Mouse (Mus musculus): ENCODE measurements around the gene C2.
A peak's percentile ranks its signal among the peaks of the same experiment; 100 is the strongest.
"Not testable (repeated sequence)": the region's sequence is repeated elsewhere in the genome, so short reads cannot be mapped to it uniquely, and the experiment has no call there.

Gene C2

DNA sequence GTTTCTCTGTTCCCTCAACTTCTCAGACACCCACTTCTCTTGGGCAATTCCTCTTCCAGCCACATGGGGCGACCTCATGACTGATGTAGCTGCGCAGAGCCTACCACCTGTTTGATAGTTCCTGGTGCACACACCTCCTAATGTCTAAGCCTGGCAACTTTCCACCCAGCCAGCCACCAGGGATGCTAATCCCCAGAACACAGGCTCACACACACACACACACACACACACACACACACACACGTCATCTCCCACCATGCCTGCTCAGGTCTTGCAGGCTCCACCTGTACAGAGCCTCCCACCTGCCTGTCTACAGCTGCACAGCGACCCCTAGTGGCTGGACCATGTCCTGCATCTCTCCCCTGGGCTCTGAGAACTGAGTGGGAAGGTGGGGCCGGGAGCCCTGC, 13.9 kb upstream of the C2 start:
- peak; percentile 85 to 97 for DNase-seq (ENCODE audit: low spot score in 2 of 2)

DNA sequence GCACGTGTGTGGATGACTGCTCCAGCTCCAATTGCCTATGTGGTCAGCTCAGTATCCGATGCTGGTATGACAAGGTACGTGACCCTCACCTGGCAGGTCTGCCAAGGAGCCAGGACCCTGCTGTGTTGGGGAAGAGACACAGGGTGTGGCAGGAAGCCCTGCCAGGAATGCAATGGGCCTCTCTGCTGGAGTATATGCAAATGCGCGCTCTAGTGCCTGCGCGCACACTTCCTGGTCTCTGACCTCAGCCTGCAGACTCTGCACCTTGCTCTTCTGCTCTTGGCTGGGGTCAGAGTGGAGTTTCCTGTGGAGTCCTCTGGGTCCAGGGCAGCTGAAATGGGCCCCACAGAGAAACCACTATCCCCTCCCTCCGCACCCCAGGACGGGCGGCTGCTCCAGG, 12.9 kb upstream of the C2 start:
- DNase-seq (ENCODE audit: low spot score in 2 of 2), result no peak

DNA sequence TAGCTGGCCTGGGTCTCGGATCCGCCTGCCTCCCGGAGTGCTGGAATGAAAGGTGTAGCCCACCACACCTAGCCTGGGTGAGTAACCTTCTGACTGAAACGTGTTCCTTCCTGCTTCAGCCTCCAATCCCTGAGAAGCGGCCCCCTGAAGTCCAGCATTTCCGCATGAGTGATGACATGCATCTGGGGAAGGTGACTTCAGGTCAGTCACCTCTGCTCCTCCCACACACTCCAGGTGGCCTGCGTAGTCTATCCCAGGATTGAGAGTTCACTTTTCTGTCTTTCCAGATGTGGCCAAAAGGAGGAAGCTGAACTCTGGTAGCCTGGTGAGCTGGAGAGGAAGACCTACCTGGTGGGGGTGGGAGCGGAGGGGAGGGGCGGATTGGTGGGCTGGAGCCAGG, 4.8 kb upstream of the C2 start:
- no peak for DNase-seq (ENCODE audit: low spot score in 2 of 2)

DNA sequence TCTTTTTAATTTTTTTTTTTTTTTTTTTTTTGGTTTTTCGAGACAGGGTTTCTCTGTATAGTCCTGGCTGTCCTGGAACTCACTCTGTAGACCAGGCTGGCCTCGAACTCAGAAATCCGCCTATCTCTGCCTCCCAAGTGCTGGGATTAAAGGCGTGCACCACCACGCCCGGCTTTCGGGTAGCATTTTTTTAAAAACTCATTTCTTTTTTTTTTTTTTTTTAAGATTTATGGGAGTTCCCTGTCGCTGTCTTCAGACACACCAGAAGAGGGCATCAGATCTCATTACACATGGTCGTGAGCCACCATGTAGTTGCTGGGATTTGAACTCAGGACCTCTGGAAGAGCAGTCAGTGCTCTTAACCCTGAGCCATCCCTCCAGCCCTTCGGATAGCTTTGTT, 3.9 kb upstream of the C2 start:
- not testable (repeated sequence) for DNase-seq (ENCODE audit: low spot score in 2 of 2)

DNA sequence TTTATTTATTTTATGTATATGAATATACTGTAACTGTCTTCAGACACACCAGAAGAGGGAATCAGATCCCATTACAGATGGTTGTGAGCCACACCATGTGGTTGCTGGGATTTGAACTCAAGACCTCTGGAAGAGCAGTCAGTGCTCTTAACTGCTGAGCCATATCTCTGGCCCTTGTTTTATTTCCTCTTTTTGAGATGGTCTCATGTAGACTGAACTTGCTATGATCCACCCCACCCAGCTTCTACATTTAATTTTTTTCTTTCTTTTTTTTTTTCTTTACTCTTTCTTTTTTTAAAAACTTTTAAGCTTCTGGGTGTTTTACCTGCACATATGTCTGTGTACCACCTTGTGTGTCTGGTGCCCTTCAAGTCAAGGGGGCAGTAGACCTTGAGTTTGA, 2.8 kb upstream of the C2 start:
- not testable (repeated sequence) for DNase-seq (ENCODE audit: low spot score in 2 of 2)

DNA sequence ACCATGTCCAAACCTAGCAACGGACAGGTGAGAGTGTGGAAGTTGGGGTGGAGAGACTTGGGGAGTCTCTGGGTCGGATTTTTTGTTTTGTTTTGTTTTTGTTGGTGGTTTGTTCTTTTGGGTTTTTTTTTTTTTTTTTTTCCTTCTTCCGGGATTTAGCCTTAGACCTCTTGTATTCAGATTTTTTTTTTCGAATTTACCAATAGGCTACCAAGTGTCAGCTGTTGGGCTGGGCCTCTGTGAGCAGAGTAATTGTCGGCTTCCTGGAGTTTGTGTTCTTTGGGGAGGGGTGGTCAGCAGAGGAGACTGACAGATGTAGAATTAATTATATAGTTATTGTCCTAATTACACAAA, 1.8 kb upstream of the C2 start:
- no peak for DNase-seq (ENCODE audit: low spot score in 2 of 2)

DNA sequence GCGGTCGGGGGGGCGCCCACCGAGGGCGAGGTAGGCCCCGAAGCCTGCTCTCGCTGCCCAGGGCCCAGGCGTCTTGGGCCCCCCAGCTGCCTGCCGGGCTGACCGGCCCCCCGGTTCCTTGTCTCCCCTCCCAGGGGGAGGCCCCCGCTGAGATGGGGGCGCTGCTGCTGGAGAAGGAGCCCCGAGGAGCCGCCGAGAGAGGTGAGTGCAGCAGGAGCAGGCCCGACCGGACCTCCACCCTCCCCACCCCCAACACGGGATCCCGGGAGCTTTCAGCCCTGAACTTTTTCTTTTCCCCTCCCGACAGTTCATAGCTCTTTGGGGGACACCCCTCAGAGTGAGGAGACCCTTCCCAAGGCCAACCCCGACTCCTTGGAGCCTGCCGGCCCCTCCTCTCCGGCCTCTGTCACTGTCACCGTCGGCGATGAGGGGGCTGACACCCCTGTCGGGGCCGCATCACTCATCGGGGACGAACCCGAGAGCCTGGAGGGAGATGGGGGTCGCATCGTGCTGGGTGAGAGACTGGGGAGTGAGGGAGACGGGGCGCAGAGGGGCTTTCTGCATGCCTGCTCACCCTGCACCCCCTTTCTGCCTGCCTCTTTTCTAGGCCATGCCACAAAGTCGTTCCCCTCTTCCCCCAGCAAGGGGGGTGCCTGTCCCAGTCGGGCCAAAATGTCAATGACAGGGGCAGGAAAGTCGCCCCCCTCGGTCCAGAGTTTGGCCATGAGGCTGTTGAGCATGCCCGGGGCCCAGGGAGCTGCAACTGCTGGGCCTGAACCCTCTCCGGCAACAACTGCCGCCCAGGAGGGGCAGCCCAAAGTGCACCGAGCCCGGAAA, 1.2 kb upstream of the C2 start:
- DNase-seq (ENCODE audit: low spot score in 2 of 2), result peak; percentile 45 to 80

DNA sequence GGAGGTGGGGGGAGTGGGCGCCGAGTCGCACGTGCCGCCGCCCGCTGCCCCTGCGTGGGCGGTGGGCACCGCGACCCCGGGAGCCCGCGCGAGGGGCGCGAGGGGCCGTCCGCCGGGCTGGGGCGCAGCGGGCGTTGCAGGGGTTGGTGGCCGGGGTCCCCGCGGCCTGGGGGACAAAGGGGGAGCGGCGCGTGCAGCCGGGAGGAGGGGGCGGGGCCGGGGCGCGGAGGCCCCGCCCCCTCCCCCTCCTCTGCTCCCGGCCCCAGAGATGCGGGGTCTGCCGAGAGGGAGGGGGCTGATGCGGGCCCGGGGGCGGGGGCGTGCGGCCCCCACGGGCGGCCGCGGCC, 614 bp upstream of the C2 start:
- DNase-seq (ENCODE audit: low spot score in 2 of 2), result peak in 1 of 2 experiments; percentile 71

DNA sequence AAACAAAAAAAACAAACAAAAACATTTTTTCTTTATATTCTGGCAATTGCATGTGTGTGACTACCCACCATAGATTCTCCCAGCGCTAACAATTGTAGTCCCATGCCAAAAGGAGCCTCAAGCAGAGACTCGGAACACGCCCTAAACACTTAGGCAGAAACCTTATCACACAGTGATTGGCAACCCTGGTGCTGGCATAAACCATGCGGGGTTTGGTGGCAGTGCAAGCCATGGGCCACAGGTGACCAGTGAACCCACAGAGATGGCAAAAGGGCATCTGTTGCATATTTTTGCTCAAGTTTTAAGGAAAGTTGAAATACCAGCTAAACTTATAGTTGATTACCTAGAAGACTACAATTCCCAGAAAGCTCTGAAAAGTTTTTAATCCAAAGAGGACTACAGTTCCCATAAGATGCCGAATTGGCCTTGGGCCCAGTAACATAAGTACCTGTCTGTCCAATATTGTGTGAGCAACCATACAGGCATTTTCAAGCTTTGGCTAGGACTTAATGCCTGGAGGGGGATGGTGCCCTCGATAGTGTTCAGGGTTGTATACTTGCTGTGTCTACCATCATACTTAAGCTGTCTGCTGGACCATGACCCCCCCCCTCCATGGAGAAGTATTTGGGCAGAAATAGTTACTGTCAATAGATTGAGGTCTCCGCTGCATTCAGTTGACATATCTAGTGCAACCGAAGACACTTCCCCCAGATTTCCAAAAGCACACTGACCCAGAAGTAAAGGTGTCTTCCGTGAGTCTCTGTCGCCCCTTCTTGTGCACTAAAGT, 499 bp downstream of the C2 start:
- peak in 1 of 2 experiments; percentile 67 for DNase-seq (ENCODE audit: low spot score in 2 of 2)

DNA sequence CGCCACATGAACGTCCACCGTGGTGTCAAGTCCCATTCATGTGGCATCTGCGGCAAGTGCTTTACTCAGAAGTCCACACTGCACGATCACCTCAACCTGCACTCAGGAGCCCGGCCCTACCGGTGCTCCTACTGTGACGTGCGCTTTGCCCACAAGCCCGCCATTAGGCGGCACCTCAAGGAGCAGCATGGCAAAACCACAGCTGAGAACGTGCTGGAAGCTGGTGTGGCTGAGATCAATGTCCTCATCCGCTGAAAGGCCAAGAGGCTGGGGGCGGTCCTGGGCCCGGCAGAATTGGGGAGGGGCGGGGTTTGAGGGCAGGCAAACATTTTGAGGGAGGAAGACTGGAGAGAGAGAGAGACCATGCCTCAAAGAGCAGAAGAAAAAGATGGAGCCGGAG, 1.7 kb downstream of the C2 start:
- no peak for DNase-seq (ENCODE audit: low spot score in 2 of 2)

DNA sequence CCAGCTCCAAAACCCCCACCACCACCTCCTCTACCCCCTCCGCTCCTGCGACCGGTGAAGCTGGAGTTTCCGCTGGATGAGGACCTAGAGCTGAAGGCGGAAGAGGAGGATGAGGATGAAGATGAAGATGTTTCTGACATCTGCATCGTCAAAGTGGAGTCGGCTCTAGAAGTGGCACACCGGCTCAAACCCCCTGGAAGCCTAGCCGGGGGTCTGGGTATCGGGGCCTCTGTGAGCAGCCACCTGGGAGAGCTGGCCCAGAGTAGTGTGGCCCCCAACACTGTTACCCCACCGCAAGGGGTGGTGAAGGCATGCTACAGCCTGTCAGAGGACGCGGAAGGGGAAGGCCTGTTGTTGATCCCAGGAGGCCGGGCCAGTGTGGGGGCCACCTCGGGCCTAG, 2.3 kb downstream of the C2 start:
- no peak for DNase-seq (ENCODE audit: low spot score in 2 of 2)

DNA sequence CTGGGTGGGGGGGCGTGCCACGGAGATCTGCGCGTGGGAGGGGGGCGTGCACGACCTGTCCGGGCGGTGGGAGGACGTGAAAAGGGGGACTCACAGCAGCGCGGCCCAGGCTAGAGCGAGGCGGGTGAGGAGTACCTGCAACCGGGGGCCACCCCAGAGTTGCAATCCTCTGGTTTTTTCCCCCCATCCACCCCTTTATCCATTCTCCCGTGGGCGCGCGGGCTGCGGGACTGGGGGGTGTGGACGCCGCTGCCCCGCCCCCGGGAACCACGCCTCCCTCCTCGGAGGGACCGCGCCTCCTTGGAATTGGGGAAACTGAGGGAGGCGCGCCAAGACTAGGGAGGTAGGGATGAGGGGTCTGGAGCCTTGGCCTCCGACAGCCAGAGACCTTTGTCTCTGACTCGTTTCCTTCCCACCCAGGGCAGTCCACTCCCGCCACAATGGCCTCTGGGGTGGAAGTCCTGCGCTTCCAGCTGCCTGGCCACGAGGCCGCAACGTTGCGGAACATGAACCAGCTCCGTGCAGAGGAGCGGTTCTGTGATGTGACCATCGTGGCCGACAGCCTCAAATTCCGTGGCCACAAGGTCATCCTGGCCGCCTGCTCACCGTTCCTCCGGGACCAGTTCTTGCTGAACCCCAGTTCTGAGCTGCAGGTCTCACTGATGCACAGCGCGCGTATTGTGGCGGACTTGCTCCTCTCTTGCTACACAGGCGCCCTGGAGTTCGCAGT, 3.1 kb downstream of the C2 start:
- peak; percentile 52 to 77 for DNase-seq (ENCODE audit: low spot score in 2 of 2)

DNA sequence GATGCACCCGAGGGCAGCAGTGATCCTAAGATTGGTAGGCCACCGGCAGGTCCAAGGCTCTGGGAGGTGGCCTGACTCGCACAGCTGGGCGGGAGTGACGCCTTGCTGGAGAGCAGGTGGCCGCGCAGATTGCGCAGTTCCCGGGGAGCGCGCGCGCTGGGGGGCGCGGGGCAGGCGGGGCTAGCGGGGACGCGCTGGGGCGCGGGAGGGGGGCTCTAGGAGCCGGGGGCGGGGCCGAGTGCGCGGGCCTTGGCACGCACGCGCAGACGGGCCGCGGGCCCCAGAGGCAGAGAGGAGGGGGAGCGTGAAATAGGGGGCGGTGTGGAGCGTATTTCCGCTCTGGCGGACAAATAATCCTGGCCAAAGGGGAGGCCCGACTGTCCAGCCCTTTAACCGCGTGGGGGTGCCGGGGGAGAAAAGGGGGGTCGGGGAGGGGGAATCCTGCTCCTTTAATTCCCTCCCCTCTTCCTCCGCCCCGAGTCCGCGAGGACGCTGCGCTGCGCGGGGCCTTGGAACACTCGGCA, 3.9 kb downstream of the C2 start:
- DNase-seq (ENCODE audit: low spot score in 2 of 2), result peak; percentile 90 to 95

DNA sequence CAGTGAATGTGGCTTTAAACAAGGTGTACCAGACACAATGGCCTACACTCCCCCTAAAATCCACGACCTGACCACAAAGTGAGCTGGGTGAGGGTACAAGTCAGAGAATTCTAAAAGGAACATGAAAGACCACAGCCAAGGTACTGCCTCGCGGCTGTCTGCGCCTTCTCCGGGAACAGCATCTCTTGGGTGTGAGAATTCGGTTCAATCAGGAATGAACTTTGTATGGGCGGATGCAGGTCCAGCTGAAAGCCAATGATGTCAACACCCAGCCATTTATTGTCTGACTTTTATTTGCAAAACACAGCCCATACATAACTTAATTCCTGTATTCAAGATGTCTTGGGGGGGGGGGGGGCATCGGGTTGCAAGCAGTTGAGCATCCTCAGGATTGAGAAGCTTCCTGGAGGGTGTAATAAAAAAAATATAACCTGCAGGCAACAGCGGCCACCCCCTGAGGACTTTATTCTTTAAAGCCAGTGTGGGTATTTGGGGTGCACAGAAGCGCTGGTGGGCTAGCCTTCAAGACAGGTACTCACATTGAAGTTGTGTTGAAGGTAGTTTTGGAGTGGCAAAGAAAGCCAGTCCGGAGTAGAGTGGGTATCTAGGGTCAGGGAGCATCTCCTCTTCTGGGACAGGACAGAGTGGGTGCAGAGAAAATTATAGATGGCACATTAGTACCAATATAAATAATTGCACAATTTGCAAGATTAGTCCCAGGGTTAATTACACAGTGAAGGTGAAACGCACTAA, 4.8 kb downstream of the C2 start:
- no peak for DNase-seq (ENCODE audit: low spot score in 2 of 2)

DNA sequence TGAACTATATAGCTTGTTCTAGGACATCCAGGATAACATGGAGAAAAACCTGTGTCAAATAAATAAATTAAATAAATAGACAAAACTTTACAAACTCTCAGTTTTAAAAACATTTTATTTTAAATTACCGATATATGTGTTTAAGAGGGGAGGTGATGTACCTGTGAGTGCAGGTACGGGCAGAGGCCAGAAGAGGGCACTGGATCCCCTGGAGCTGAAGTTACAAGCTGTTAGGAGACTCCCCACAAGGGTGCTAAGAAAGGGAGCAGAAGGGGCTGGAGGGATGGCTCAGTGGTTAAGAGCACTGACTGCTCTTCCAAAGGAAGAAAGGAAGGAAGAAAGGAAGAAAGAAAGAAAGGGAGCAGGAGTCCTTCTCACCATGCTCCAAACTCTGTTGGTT, 6.7 kb downstream of the C2 start:
- no peak for DNase-seq (ENCODE audit: low spot score in 2 of 2)

DNA sequence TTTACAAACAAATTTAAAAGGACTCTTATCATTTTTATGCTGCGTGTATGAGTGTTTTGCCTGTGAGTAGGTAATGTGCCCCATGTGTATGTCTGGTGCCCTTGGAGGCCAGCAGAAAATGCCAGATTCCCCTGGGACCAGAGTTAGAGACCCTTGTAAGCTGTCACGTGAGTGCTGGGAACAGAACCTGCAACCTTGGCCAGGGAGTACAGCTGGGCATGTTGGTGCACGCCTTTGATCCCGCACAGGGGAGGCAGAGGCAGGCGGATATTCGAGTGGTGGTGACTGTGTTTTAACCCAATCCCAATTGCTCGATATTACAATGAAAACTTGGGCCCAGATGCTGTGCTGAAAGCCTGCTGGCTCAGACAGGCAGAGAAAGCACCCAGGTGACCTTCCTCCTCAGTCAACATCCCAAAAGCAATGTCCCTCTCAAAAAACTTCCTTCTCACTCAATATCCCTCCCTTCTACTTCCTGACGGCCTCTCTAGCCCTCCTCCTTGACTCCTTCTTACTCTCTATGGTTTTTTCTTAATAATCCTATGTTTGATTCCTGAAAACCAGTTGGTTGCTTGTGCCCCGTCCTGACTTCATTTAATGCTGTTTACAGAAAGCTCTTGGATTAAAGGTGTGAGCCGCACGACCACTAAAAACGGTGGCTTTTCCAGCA, 7.9 kb downstream of the C2 start:
- DNase-seq (ENCODE audit: low spot score in 2 of 2), result no peak

DNA sequence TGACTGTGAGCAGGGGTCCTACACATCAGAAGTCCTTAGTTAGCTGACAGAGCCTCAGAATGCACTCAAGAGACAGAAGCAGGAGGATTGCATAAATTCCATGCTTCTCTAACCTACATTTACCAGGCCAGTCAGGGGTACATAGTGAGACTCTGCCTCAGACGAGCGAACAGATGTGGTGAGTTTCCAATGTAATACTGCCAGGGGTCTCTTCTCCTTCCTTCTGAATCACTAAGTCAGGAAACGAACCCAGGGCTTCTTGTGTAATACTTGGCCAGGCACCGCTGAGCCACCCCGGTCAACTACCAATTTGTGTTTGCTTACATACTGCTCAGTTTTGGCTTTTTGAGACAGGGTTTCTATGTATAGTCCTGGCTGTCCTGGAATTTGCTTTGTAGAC, 10.1 kb downstream of the C2 start:
- DNase-seq (ENCODE audit: low spot score in 2 of 2), result no peak

DNA sequence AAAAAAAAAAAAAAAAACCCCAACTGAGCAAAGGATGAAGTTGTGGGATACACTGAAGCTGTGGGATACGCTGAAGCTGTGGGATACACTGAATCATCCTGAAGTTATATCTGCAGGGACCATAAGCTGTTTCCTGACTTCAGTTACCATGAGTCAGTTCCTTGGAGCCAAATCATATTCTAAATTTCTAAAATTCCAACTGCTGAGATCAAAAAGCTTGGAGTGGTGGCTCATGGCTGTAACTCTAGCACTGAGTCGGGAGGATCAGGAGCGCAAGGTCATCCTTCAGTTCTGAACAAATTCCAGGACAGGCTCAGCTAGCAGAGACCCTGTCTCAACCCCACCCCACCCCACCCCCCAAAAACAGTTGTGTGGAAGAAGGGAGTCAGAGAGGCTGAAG, 12.4 kb downstream of the C2 start:
- no peak for DNase-seq (ENCODE audit: low spot score in 2 of 2)

DNA sequence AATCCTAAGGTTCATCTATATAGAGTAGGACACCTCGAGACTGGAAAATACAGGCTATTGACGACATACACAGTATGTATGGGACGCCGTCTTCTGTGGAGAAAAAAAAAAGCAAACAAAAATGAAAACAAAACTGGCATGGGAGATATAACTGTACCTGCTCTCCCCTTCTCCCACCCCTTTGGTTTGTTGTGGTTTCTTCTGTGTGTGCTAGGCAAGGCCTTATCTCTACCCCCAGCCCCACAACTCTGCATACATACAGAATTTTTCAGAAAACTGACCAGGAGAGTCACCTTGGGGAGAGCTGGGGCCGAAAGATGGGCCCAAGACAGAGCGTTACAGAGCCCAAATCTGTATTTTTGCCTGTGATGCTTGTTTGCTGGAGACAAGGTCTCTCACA, 13.4 kb downstream of the C2 start:
- DNase-seq (ENCODE audit: low spot score in 2 of 2), result no peak

DNA sequence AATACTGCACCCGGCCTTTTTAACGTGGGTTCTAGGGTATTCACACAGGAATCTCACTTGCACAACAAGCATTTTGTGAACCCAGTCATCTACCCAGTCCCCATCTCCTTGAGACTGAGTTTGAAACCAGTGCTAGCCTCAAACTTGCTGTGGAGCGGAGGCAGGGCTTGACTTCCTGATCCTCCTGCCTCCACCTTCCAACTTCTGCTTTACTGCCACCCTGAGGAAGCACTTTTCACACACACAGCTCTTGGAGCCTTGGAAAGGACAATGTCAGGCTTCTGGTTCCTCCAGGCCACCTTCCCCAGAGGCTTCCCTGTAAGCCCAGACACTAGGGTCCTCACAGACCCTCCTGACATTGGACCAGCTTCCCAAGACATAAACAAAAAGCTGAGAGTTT, 14.7 kb downstream of the C2 start:
- DNase-seq (ENCODE audit: low spot score in 2 of 2), result no peak

DNA sequence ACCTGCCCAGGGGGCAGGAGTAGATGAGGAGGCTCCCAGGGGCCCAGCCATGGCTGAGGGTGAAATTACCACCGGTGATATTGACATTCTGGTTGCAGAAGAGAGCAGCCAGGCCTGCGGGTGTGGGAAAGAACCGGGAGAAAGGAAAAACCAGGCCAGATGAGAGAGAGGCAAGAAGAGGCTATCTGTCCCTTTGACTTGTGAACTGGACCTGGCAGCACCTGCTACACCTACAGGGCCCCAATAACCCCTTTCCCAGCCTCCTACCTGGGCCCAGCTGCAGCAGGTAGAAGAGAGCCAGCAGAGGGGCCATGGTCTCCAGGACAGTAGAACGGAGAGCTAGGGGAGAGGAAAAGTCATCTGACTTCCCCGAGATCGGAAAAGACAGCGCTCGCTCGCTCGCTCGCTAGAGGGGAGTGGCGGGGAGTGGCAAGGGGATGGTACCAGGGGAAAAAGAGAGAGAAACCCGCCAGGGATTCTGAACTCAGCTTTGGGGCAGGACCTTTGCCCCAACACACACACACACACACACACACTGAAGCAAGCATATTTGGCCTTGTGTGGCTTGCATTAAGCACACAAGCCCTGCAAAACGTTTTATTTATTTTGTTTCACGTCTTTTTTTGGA, 16.3 kb downstream of the C2 start, which contains the start of gene Gm20547:
Gene Gm20547, minus strand, starts transcription at position 360 of the 628 bp plus-strand sequence.
- no peak for DNase-seq (ENCODE audit: low spot score in 2 of 2)
